Mouse (Mus musculus): ENCODE results near the gene Rbm34. TPM values are rescaled to one million over a fixed set of nuclear protein-coding genes. Genes with fewer than 3 reads are reported as not detected.

Gene Rbm34
- total and polyA plus RNA-seq, 3 experiments = 25.9 TPM; not detected in 1

- no peaks in the 10 kb centered on the region for H3K79me2 ChIP-seq (ENCODE audit: control insufficient read depth, insufficient read depth, low read length, poor library complexity)
- no peak overlapping the region for H3K9ac ChIP-seq (ENCODE audit: control insufficient read depth, low read depth, low read length, poor library complexity, severe bottlenecking)
- no peak overlapping the region for H3K27ac ChIP-seq (ENCODE audit: control insufficient read depth, low read depth, low read length)
- H3K4me1 ChIP-seq (ENCODE audit: control insufficient read depth in 1 of 2, insufficient read depth in 2 of 2, low read length in 2 of 2) = no peaks in the 10 kb centered on the region
- H3K9me3 ChIP-seq (replicated peaks; ENCODE audit: insufficient read depth, low read length) = no peaks in the 10 kb centered on the region
- H3K36me3 ChIP-seq (ENCODE audit: control insufficient read depth in 1 of 2, insufficient read depth in 2 of 2, low read length in 2 of 2) = no peaks in the 10 kb centered on the region
- TF ChIP-seq TAL1 (IDR thresholded peaks at IDR 0.05; ENCODE audit: low read length) (no peak), EP300 (IDR thresholded peaks at IDR 0.05; ENCODE audit: low read depth in 1 of 2, low read length in 2 of 2) (no peak), TCF12 (IDR thresholded peaks at IDR 0.05; ENCODE audit: low read depth, low read length) (no peak), MYB (IDR thresholded peaks at IDR 0.05; ENCODE audit: low read depth, low read length) (no peak), CHD2 (IDR thresholded peaks at IDR 0.05; ENCODE audit: low read length) (no peak), RAD21 (IDR thresholded peaks at IDR 0.05; ENCODE audit: low read depth, low read length) (no peak), RCOR1 (IDR thresholded peaks at IDR 0.05; ENCODE audit: low read depth, low read length) (no peak), CTCF (IDR thresholded peaks at IDR 0.05 in 2 of 3, conservative IDR thresholded peaks at IDR 0.05 in 1 of 3; ENCODE audit: control insufficient read depth in 1 of 3, insufficient read depth in 1 of 3, low read depth in 2 of 3, low read length in 3 of 3, poor library complexity in 1 of 3, severe bottlenecking in 1 of 3) (no peak), ZKSCAN1 (IDR thresholded peaks at IDR 0.05; ENCODE audit: low read depth, low read length) (no peak), MAFK (IDR thresholded peaks at IDR 0.05; ENCODE audit: borderline replicate concordance, low read depth, low read length) (no peak), MEF2A (IDR thresholded peaks at IDR 0.05; ENCODE audit: extremely low read depth, insufficient replicate concordance, low read depth, low read length, poor library complexity, severe bottlenecking) (no peak), POLR2A (IDR thresholded peaks at IDR 0.05; ENCODE audit: control insufficient read depth in 1 of 2, insufficient read depth in 1 of 2, low read depth in 1 of 2, low read length in 2 of 2, poor library complexity in 1 of 2) (no peak), TBP (IDR thresholded peaks at IDR 0.05; ENCODE audit: low read depth, low read length) (no peak), HCFC1 (IDR thresholded peaks at IDR 0.05; ENCODE audit: low read depth, low read length) (no peak), ZMIZ1 (IDR thresholded peaks at IDR 0.05; ENCODE audit: low read depth, low read length) (no peak), SMC3 (IDR thresholded peaks at IDR 0.05; ENCODE audit: low read depth, low read length) (no peak)
- no peak for DNase-seq (ENCODE audit: low read depth, low spot score)
- H3K4me3 ChIP-seq (ENCODE audit: control insufficient read depth in 1 of 2, insufficient read depth in 1 of 2, low read depth in 2 of 2, low read length in 2 of 2) = no peak overlapping the region
- no peaks in the 10 kb centered on the region for H3K27me3 ChIP-seq (ENCODE audit: control insufficient read depth in 1 of 2, insufficient read depth in 2 of 2, low read length in 2 of 2)
Observed at GRCm38 (mm10) chr8:126989363-126990153, 18.7 kb upstream of the Rbm34 start.

GRCm38 (mm10) chr8:126988346-126989006, 17.6 kb upstream of the Rbm34 start:
- TF ChIP-seq MAZ (IDR thresholded peaks at IDR 0.05; ENCODE audit: low read depth, low read length) (no peak), KAT2A (conservative IDR thresholded peaks at IDR 0.05; ENCODE audit: low read depth, low read length) (no peak), BHLHE40 (IDR thresholded peaks at IDR 0.05; ENCODE audit: borderline replicate concordance, low read depth, low read length) (no peak), POLR2A (IDR thresholded peaks at IDR 0.05; ENCODE audit: control insufficient read depth in 1 of 2, insufficient read depth in 1 of 2, low read depth in 1 of 2, low read length in 2 of 2, poor library complexity in 1 of 2) (no peak), SIN3A (IDR thresholded peaks at IDR 0.05; ENCODE audit: low read length) (no peak), UBTF (IDR thresholded peaks at IDR 0.05; ENCODE audit: borderline replicate concordance, insufficient read depth, low read depth, low read length) (no peak), ELF1 (IDR thresholded peaks at IDR 0.05; ENCODE audit: low read depth, low read length) (no peak)

More at GRCm38 (mm10) chr8:126988346-126989006, 17.6 kb upstream of the Rbm34 start:
- no peak overlapping the region for H3K4me3 ChIP-seq (ENCODE audit: control insufficient read depth in 1 of 2, insufficient read depth in 1 of 2, low read depth in 2 of 2, low read length in 2 of 2)
- no peak for DNase-seq (ENCODE audit: low read depth, low spot score)
- H3K79me2 ChIP-seq (ENCODE audit: control insufficient read depth, insufficient read depth, low read length, poor library complexity) = no peaks in the 10 kb centered on the region
- H3K27ac ChIP-seq (ENCODE audit: control insufficient read depth, low read depth, low read length) = no peak overlapping the region
- H3K9me3 ChIP-seq (replicated peaks; ENCODE audit: insufficient read depth, low read length) = no peaks in the 10 kb centered on the region
- no peaks in the 10 kb centered on the region for H3K4me1 ChIP-seq (ENCODE audit: control insufficient read depth in 1 of 2, insufficient read depth in 2 of 2, low read length in 2 of 2)
- no peaks in the 10 kb centered on the region for H3K27me3 ChIP-seq (ENCODE audit: control insufficient read depth in 1 of 2, insufficient read depth in 2 of 2, low read length in 2 of 2)
- no peaks in the 10 kb centered on the region for H3K36me3 ChIP-seq (ENCODE audit: control insufficient read depth in 1 of 2, insufficient read depth in 2 of 2, low read length in 2 of 2)
- no peak overlapping the region for H3K9ac ChIP-seq (ENCODE audit: control insufficient read depth, low read depth, low read length, poor library complexity, severe bottlenecking)
